Mouse (Mus musculus) heart, embryonic 11.5 days (tissue): ENCODE data around the gene Zfr. TPM values are rescaled to one million over a fixed set of nuclear protein-coding genes. Genes with fewer than 3 reads are reported as not detected.
"Not testable (repeated sequence)": the region's sequence is repeated elsewhere in the genome, so short reads cannot be mapped to it uniquely, and the experiment has no call there.

Experiments used
- ATAC-seq: fragments of 200-750 bp; cut with Nextera tagmentation; replicated peaks from 2 replicates; pipeline ENCODE4 v1.8.0; 2017; ENCODE audit warnings: moderate library complexity; ENCODE audit not compliant: insufficient number of reproducible peaks, low FRiP score, low TSS enrichment
- H3K27ac ChIP-seq: fragments of 300-500 bp; sonication (generic); 2 replicates; pipeline ENCODE4 v1.5.1; 2014; ENCODE audit warnings: mild to moderate bottlenecking, low read depth, low read length
- H3K27me3 ChIP-seq: fragments of 300-500 bp; sonication (generic); 2 replicates; pipeline ENCODE4 v1.6.1; 2014; ENCODE audit warnings: mild to moderate bottlenecking, low read length, mixed read lengths; ENCODE audit not compliant: control insufficient read depth, insufficient read depth
- H3K36me3 ChIP-seq: fragments of 300-500 bp; sonication (generic); 2 replicates; pipeline ENCODE4 v1.6.1; 2014; ENCODE audit warnings: mild to moderate bottlenecking, low read length, moderate library complexity, mixed read lengths; ENCODE audit not compliant: control insufficient read depth, insufficient read depth
- H3K4me1 ChIP-seq: fragments of 300-500 bp; sonication (generic); 2 replicates; pipeline ENCODE4 v1.6.1; 2014; ENCODE audit warnings: low read length; ENCODE audit not compliant: control insufficient read depth, insufficient read depth
- H3K4me2 ChIP-seq: fragments of 300-500 bp; sonication (generic); 2 replicates; pipeline ENCODE4 v1.6.1; 2014; ENCODE audit warnings: mild to moderate bottlenecking, moderate library complexity
- H3K4me3 ChIP-seq: fragments of 300-500 bp; sonication (generic); 2 replicates; pipeline ENCODE4 v1.5.1; 2014; ENCODE audit warnings: low read depth, low read length
- H3K9ac ChIP-seq: fragments of 300-500 bp; sonication (generic); 2 replicates; pipeline ENCODE4 v1.6.1; 2014; ENCODE audit warnings: mild to moderate bottlenecking, low read depth, low read length, moderate library complexity
- H3K9me3 ChIP-seq: fragments of 300-500 bp; sonication (generic); replicated peaks from 2 replicates; pipeline ENCODE4 v1.6.1; 2016; ENCODE audit warnings: low read length; ENCODE audit not compliant: control insufficient read depth
- WGBS: fragments of 180-500 bp; shearing (Covaris S2); extraction: QIAGEN DNeasy Blood & Tissue Kit; methylation state at CpG from one replicate; pipeline ENCODE4 v1.1.7; 2014; ENCODE audit not compliant: insufficient replicate concordance; 5-methylcytosine and 5-hydroxymethylcytosine counted together
- polyA plus RNA-seq: library from polyadenylated mRNA; unstranded; fragments of >200 nt; fragmentation: Nextera tagmentation; extraction: Ambion mirVana; gene quantifications from 2 replicates; pipeline ENCODE4 v1.2.1, GENCODE M21; 2014

Gene Zfr
- polyA plus RNA-seq, 1 experiment from 2014 or later = 118 TPM

- Histone ChIP-seq H3K9me3 (no peaks in the 10 kb centered on the region), H3K36me3 (peaks cover 3% of the 10 kb centered on the region; the same call in 1 of the 2 replicates), H3K27ac (peak overlapping the region; percentile 82; the same call in 1 of the 2 replicates), H3K4me1 (peaks cover 30% of the 10 kb centered on the region), H3K4me3 (no peak overlapping the region), H3K9ac (peak overlapping the region; percentile 43; the same call in 1 of the 2 replicates), H3K4me2 (peak overlapping the region; percentile 59), H3K27me3 (no peaks in the 10 kb centered on the region)
- no peak for ATAC-seq
- WGBS = 40% methylated on average over 20 of the region's 20 CpGs
Measured at GRCm38 (mm10) chr15:12194817-12195735, 77.4 kb downstream of the Zfr start.

- Histone ChIP-seq H3K4me3 (no peak overlapping the region), H3K9ac (no peak overlapping the region), H3K27ac (no peak overlapping the region), H3K36me3 (no peaks in the 10 kb centered on the region), H3K4me2 (no peak overlapping the region), H3K27me3 (no peaks in the 10 kb centered on the region), H3K4me1 (peaks cover 30% of the 10 kb centered on the region), H3K9me3 (no peaks in the 10 kb centered on the region)
- 74% methylated on average over 6 of the region's 6 CpGs for WGBS
- no peak for ATAC-seq
Measured at GRCm38 (mm10) chr15:12195966-12196365, 78.3 kb downstream of the Zfr start.

GRCm38 (mm10) chr15:12196410-12197191 lies 79.0 kb downstream of the Zfr start:
- ATAC-seq = no peak; the same call in 1 of the 2 replicates
- peak overlapping the region; percentile 43; the same call in 1 of the 2 replicates for H3K9ac ChIP-seq
- H3K27ac ChIP-seq = no peak overlapping the region
- no peaks in the 10 kb centered on the region for H3K36me3 ChIP-seq
- H3K9me3 ChIP-seq = no peaks in the 10 kb centered on the region
- H3K4me3 ChIP-seq = no peak overlapping the region
- whole genome bisulfite sequencing = 31% methylated on average over 22 of the region's 22 CpGs
- peaks cover 30% of the 10 kb centered on the region for H3K4me1 ChIP-seq
- H3K27me3 ChIP-seq = no peaks in the 10 kb centered on the region
- peak overlapping the region; percentile 12; the same call in 1 of the 2 replicates for H3K4me2 ChIP-seq

GRCm38 (mm10) chr15:12197361-12197760 lies 79.7 kb downstream of the Zfr start:
- Histone ChIP-seq H3K27ac (no peak overlapping the region), H3K27me3 (no peaks in the 10 kb centered on the region), H3K9ac (no peak overlapping the region; the same call in 1 of the 2 replicates), H3K36me3 (no peaks in the 10 kb centered on the region), H3K4me1 (peaks cover 30% of the 10 kb centered on the region), H3K9me3 (no peaks in the 10 kb centered on the region), H3K4me2 (peak overlapping the region; percentile 12; the same call in 1 of the 2 replicates), H3K4me3 (no peak overlapping the region)
- WGBS = 79% methylated on average over 6 of the region's 6 CpGs
- ATAC-seq = no peak

- peaks cover 12% of the 10 kb centered on the region for H3K4me1 ChIP-seq
- H3K27me3 ChIP-seq = no peaks in the 10 kb centered on the region
- H3K4me3 ChIP-seq = no peak overlapping the region
- WGBS = 90% methylated on average over 7 of the region's 7 CpGs
- H3K27ac ChIP-seq = no peak overlapping the region
- H3K9ac ChIP-seq = no peak overlapping the region
- no peak for ATAC-seq
- H3K36me3 ChIP-seq = no peaks in the 10 kb centered on the region
- no peak overlapping the region for H3K4me2 ChIP-seq
- no peaks in the 10 kb centered on the region for H3K9me3 ChIP-seq
Measured at GRCm38 (mm10) chr15:12200021-12200420, 82.4 kb downstream of the Zfr start.

GRCm38 (mm10) chr15:12201856-12202255 lies 84.2 kb downstream of the Zfr start:
- H3K4me3 ChIP-seq = no peak overlapping the region
- no peaks in the 10 kb centered on the region for H3K9me3 ChIP-seq
- peaks cover 15% of the 10 kb centered on the region for H3K4me1 ChIP-seq

GRCm38 (mm10) chr15:12202456-12202855 lies 84.8 kb downstream of the Zfr start:
- H3K9ac ChIP-seq = no peak overlapping the region
- H3K4me1 ChIP-seq = peaks cover 21% of the 10 kb centered on the region
- no peaks in the 10 kb centered on the region for H3K27me3 ChIP-seq
- no peak overlapping the region for H3K4me3 ChIP-seq
- no peak for ATAC-seq
- no peak overlapping the region for H3K27ac ChIP-seq
- no peaks in the 10 kb centered on the region for H3K9me3 ChIP-seq
- no peak overlapping the region for H3K4me2 ChIP-seq
- 76% methylated on average over 3 of the region's 3 CpGs for WGBS
- H3K36me3 ChIP-seq = no peaks in the 10 kb centered on the region

More at GRCm38 (mm10) chr15:12201856-12202255, 84.2 kb downstream of the Zfr start:
- Histone ChIP-seq H3K27ac (no peak overlapping the region), H3K4me2 (no peak overlapping the region), H3K27me3 (no peaks in the 10 kb centered on the region), H3K9ac (no peak overlapping the region), H3K36me3 (no peaks in the 10 kb centered on the region)
- ATAC-seq = no peak

- WGBS = 90% methylated on average over 5 of the region's 5 CpGs
- not testable (repeated sequence) for H3K9me3 ChIP-seq, H3K4me2 ChIP-seq, ATAC-seq, H3K27ac ChIP-seq, H3K4me3 ChIP-seq, H3K9ac ChIP-seq, H3K27me3 ChIP-seq, H3K36me3 ChIP-seq
- H3K4me1 ChIP-seq = peaks cover 22% of the 10 kb centered on the region
Measured at GRCm38 (mm10) chr15:12203008-12203407, 85.4 kb downstream of the Zfr start.
